Mouse (Mus musculus) forebrain, embryonic 11.5 days (tissue): ENCODE results near the gene Fgd5. TPM values are rescaled to one million over a fixed set of nuclear protein-coding genes. Genes with fewer than 3 reads are reported as not detected.

Experiments used
- ATAC-seq: fragments of 200-750 bp; cut with Nextera tagmentation; replicated peaks from 2 replicates; pipeline ENCODE4 v1.8.0; 2017; ENCODE audit warnings: moderate TSS enrichment; ENCODE audit not compliant: low FRiP score
- DNase-seq: peaks from one replicate; pipeline ENCODE4 v3.0.0-alpha.2; 2017; ENCODE audit warnings: low spot score
- H3K27ac ChIP-seq: fragments of 300-500 bp; sonication (generic); 2 replicates; pipeline ENCODE4 v1.5.1; 2014; ENCODE audit warnings: low read depth, low read length
- H3K27me3 ChIP-seq: fragments of 300-500 bp; sonication (generic); 2 replicates; pipeline ENCODE4 v1.6.1; 2014; ENCODE audit warnings: mild to moderate bottlenecking, low read length, mixed read lengths; ENCODE audit not compliant: control insufficient read depth, insufficient read depth
- H3K36me3 ChIP-seq: fragments of 300-500 bp; sonication (generic); 2 replicates; pipeline ENCODE4 v1.6.1; 2014; ENCODE audit warnings: mild to moderate bottlenecking, low read length, moderate library complexity, mixed read lengths; ENCODE audit not compliant: control insufficient read depth, insufficient read depth
- H3K4me1 ChIP-seq: fragments of 300-500 bp; sonication (generic); replicated peaks from 2 replicates; pipeline ENCODE4 v1.6.1; 2014; ENCODE audit warnings: low read length, mixed read lengths; ENCODE audit not compliant: control insufficient read depth, insufficient read depth
- H3K4me2 ChIP-seq: fragments of 300-500 bp; sonication (generic); 2 replicates; pipeline ENCODE4 v1.6.1; 2014; ENCODE audit warnings: low read depth, mild to moderate bottlenecking, low read length, moderate library complexity, mixed read lengths; ENCODE audit not compliant: severe bottlenecking
- H3K4me3 ChIP-seq: fragments of 300-500 bp; sonication (generic); 2 replicates; pipeline ENCODE4 v1.5.1; 2014; ENCODE audit warnings: low read depth, low read length
- H3K9ac ChIP-seq: fragments of 300-500 bp; sonication (generic); 2 replicates; pipeline ENCODE4 v1.6.1; 2014; ENCODE audit warnings: low read length
- H3K9me3 ChIP-seq: fragments of 300-500 bp; sonication (generic); 2 replicates; pipeline ENCODE4 v1.6.1; 2016; ENCODE audit warnings: low read length, mixed read lengths; ENCODE audit not compliant: control insufficient read depth
- WGBS: fragments of 180-500 bp; shearing (Covaris S2); extraction: QIAGEN DNeasy Blood & Tissue Kit; methylation state at CpG from one replicate; pipeline ENCODE4 v1.1.7; 2014; 5-methylcytosine and 5-hydroxymethylcytosine counted together
- polyA plus RNA-seq: library from polyadenylated mRNA; unstranded; fragments of >200 nt; fragmentation: Nextera tagmentation; extraction: Ambion mirVana; gene quantifications from 2 replicates; pipeline ENCODE4 v1.2.1, GENCODE M21; 2014

The Fgd5 gene
- polyA plus RNA-seq, 1 experiment from 2014 or later = 6.6 TPM

DNA sequence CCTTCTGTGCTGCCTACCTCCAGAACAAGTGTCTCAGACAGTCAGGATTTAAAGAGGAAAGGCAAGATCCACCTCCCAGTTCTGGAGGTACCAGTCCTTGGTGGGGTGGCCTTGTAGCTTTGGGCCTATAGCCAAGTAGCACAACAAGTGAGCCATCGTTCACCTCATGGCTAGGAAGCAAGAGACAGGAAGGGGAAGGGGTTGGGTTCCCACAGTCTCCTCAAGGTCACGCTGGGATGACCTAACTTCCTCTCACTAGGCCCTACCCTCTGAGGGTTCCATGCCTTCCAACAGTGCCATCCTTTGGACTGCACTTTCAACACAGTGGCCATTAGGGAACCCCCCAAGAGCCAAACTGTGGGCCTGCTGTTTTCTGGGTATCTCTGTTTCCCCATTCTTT lies 84.8 kb downstream of the Fgd5 start:
- Histone ChIP-seq H3K4me3 (no peak overlapping the region), H3K9ac (no peak overlapping the region), H3K27ac (no peak overlapping the region), H3K9me3 (no peaks in the 10 kb centered on the region), H3K36me3 (no peaks in the 10 kb centered on the region), H3K27me3 (no peaks in the 10 kb centered on the region), H3K4me2 (no peak overlapping the region), H3K4me1 (no peaks in the 10 kb centered on the region)
- WGBS = 82% methylated on average over 2 of the region's 2 CpGs
- DNase-seq (no peak), ATAC-seq (no peak)

DNA sequence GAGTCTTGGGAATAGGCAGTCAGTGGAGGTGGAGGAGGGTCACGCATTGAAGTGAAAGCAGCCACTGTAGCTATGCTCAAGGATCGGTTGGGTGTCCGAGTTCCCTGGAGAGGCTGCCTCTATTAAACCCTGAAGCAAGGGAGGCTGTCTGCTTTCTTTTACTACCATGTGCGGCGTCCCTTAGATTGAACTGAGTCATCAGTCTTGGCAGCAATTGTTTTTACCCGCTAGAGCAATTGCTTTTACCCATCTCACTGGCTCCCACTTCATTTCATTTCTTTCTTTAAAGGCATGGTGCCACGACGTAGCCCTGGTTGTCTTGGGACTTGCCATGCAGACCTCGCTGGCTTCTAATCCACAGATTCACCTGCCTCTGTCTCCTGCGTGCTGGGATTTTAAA lies 85.4 kb downstream of the Fgd5 start:
- H3K27ac ChIP-seq = no peak overlapping the region
- ATAC-seq (no peak), DNase-seq (no peak)
- H3K4me1 ChIP-seq = no peaks in the 10 kb centered on the region
- no peaks in the 10 kb centered on the region for H3K36me3 ChIP-seq
- no peaks in the 10 kb centered on the region for H3K27me3 ChIP-seq
- no peaks in the 10 kb centered on the region for H3K9me3 ChIP-seq
- no peak overlapping the region for H3K9ac ChIP-seq
- H3K4me2 ChIP-seq = no peak overlapping the region
- H3K4me3 ChIP-seq = no peak overlapping the region
- 83% methylated on average over 10 of the region's 10 CpGs for WGBS

DNA sequence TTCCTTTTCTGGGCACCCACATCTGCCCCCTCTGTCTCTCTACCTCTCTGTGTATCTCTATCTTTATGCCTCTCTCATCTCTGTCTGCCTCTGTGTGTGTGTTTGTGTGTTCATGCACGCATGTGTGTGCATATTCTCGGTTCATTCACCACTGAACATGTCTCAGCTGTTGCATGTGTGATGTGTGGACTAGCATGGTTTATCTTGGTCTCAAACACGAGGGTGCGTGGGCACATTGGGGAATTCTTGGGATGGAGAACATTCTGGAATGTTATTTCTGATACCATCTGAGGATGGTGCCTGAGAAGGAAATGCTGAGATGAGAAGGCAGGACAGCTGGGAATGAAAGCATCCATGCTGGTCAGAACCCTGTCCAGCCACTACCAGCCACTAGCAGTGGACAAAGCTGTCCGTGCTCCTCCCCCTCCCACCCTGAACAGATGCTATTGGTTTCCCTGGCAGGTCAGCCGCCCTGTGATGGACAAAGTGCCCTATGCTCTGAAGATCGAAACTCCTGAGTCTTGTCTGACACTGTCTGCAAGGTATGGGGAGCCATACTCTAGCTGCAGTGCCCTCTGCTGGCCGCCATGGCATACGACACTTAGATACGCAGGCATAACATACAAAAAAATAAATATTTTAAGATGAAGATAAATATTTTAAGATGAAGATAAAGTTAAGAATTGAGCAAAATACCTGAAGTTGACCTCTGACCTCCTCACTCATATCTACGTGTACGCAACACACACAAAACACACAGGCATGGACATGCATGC lies 87.2 kb downstream of the Fgd5 start:
- no peaks in the 10 kb centered on the region for H3K36me3 ChIP-seq
- DNase-seq (peak; percentile 72), ATAC-seq (0 out of 2 replicates have a peak, but pooled peaks have one; percentile 42)
- H3K4me1 ChIP-seq = no peaks in the 10 kb centered on the region
- WGBS = 51% methylated on average over 12 of the region's 12 CpGs
- no peak overlapping the region for H3K27ac ChIP-seq
- H3K27me3 ChIP-seq = no peaks in the 10 kb centered on the region
- no peaks in the 10 kb centered on the region for H3K9me3 ChIP-seq
- H3K4me2 ChIP-seq = no peak overlapping the region
- no peak overlapping the region for H3K4me3 ChIP-seq
- H3K9ac ChIP-seq = no peak overlapping the region

DNA sequence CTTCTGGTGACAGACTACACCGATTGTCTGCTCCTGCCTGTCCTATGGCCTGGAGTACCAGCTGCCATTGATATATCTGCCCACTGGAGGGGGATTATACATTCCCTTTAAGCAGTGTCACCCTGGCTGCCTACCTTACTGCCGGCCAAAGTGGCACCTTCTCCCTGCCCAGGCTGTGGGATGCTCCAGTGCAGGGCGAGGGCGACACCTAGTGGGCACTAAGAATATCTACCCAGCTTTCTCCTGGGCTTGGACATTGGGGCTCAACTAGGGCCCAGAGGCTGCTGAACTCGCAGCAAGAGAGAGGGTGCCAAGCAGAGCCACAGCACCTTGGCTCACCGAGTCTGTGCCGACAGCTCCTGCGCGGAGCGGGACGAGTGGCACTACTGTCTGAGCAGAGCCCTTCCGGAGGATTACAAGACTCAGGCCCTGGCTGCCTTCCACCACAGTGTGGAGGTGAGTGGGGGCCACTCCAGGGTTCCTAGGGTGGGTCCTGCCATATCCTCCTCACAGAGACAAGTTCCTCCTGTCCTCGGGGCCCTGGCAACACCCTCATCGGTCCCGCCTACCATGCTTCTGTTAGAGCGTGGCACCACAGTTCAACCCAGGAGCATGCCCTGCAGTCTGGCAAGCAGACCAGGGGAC lies 88.6 kb downstream of the Fgd5 start:
- Histone ChIP-seq H3K9ac (no peak overlapping the region), H3K4me2 (no peak overlapping the region), H3K4me1 (no peaks in the 10 kb centered on the region), H3K27me3 (no peaks in the 10 kb centered on the region), H3K4me3 (no peak overlapping the region), H3K36me3 (no peaks in the 10 kb centered on the region), H3K27ac (no peak overlapping the region), H3K9me3 (no peaks in the 10 kb centered on the region)
- DNase-seq (peak; percentile 84), ATAC-seq (peak; percentile 76)
- WGBS = 27% methylated on average over 16 of the region's 16 CpGs

DNA sequence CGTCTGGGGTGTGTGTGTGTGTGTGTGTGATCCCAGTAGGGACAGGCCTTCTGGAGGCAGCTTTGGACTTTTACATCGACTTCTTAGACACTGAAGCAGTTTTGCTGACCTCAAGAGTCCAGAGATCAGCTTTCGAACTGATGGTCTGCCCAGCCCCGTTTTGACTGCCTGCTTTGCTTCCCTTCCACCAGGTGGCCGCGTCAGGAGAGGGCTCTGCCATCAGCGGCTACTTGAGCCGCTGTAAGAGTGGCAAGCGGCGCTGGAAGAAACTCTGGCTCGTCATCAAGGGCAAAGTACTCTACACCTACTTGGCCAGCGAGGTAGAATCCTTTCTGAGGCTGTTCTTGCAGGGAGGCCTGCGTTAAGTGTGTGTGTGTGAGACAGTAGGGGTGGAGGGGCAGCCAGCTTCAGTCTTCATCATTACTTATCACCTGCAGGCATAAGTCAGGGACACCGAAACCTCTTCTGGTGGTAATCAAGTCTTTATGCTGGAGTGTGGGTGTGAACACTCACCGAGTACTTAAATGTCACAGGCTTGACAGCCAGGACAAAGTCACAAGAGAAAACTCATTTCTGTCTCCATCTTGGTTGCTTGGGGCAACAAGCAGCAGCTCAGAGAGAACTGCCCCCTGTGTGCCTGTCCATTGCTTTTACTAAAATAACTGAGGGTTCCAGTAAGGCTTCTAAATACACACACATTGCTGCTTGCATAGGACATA lies 92.6 kb downstream of the Fgd5 start:
- ATAC-seq (no peak), DNase-seq (no peak)
- Histone ChIP-seq H3K4me2 (no peak overlapping the region), H3K27ac (no peak overlapping the region), H3K27me3 (no peaks in the 10 kb centered on the region), H3K9me3 (no peaks in the 10 kb centered on the region), H3K9ac (no peak overlapping the region), H3K4me1 (no peaks in the 10 kb centered on the region), H3K36me3 (no peaks in the 10 kb centered on the region), H3K4me3 (no peak overlapping the region)
- WGBS = 51% methylated on average over 15 of the region's 15 CpGs

DNA sequence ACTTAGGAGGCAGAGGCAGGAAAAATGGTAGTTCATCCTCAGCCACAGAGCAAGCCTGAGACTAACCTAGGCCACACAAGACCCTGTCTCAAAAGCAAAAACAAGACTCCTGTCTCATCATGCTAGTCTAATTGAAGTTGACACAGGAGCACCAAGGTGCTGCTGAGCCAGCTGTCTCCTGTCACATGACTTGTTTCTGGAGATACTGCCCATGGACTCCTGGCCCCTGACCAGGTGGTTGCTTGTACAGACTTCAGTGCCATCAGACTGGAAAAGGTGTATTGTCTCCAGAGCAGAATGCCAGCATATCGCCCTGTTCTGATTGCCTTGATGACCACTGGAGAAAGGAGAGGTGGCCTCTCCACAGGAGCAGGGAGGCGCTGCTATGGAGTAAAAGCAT lies 102.1 kb downstream of the Fgd5 start:
- Histone ChIP-seq H3K36me3 (no peaks in the 10 kb centered on the region), H3K9ac (no peak overlapping the region), H3K27ac (no peak overlapping the region), H3K4me1 (no peaks in the 10 kb centered on the region), H3K4me3 (no peak overlapping the region), H3K9me3 (no peaks in the 10 kb centered on the region), H3K4me2 (no peak overlapping the region), H3K27me3 (no peaks in the 10 kb centered on the region)
- no peak for ATAC-seq
- no peak for DNase-seq
- WGBS = 93% methylated on average over 2 of the region's 2 CpGs

DNA sequence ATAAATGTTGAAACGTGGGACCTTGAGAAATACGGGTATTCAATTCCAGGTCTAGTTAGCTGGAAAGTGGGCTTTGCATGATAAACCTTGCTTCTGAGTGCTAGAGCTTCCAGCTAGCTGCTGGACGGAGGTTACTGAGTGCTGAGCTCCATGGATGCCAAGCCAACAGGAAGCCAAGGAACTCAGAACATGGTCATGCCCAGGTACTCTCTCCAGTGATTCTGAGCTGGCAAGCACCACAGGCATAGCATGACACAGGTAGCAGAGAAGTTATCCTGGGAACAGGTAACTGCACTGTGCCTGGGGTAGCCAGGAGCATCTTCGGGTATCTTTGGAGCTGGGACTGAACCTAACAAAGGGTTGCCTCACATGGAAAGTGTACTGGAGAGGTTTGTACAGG lies 104.1 kb downstream of the Fgd5 start:
- no peak for DNase-seq
- no peak overlapping the region for H3K4me3 ChIP-seq
- no peak for ATAC-seq
- no peak overlapping the region for H3K9ac ChIP-seq
- no peak overlapping the region for H3K4me2 ChIP-seq
- no peaks in the 10 kb centered on the region for H3K27me3 ChIP-seq
- H3K36me3 ChIP-seq = no peaks in the 10 kb centered on the region
- no peaks in the 10 kb centered on the region for H3K9me3 ChIP-seq
- no peaks in the 10 kb centered on the region for H3K4me1 ChIP-seq
- no peak overlapping the region for H3K27ac ChIP-seq
- WGBS = 86% methylated on average over 4 of the region's 4 CpGs

DNA sequence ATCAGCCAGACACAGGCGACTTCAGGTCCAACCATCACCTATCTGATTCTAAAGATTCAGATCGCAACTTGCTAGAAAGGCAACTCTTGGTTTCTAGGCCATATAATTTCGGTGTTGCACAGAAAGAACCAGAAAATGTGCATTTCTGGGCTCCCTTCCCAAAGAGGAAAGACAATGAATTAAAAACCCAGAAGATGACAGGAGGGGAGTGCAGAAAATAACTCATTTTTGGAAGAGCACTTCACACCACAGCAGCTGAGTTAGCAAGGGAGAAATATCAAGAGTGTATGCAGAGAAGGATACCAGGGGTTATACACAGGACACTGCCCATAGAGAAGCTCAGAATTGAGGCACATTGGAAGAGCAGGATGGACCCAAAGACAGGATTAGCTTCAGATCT lies 106.3 kb downstream of the Fgd5 start:
- no peak overlapping the region for H3K4me2 ChIP-seq
- H3K27ac ChIP-seq = no peak overlapping the region
- no peaks in the 10 kb centered on the region for H3K9me3 ChIP-seq
- no peaks in the 10 kb centered on the region for H3K4me1 ChIP-seq
- 84% methylated on average over 3 of the region's 3 CpGs for WGBS
- H3K4me3 ChIP-seq = no peak overlapping the region
- DNase-seq (no peak), ATAC-seq (no peak)
- no peaks in the 10 kb centered on the region for H3K27me3 ChIP-seq
- no peak overlapping the region for H3K9ac ChIP-seq
- no peaks in the 10 kb centered on the region for H3K36me3 ChIP-seq
